Mouse (Mus musculus) urinary bladder, postnatal 10 days (tissue): ENCODE results near the gene Cspg4.
"Not testable (repeated sequence)": the region's sequence is repeated elsewhere in the genome, so short reads cannot be mapped to it uniquely, and the experiment has no call there.

ENCODE experiments used
- DNase-seq: peaks from one replicate; pipeline ENCODE4 v3.0.0; 2022; ENCODE audit warnings: low spot score

Cspg4 gene

DNA sequence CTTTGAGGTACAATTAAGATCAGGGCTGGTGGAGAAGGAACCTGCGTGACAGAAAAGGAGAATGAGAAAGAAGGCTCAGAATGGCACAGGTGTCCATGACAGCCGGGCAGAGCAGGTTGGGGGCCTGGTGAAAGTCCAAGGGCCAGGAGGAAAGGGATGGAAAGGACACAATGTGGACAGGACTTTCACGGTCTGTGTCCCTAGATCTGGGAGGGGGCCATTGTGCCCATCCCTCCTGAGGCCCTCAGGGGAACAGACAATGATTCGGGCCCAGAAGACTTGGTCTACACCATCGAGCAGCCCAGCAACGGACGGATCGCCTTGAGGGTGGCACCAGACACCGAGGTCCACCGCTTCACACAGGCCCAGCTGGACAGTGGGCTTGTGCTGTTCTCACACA lies 27.3 kb downstream of the Cspg4 start:
- DNase-seq, result no peak

DNA sequence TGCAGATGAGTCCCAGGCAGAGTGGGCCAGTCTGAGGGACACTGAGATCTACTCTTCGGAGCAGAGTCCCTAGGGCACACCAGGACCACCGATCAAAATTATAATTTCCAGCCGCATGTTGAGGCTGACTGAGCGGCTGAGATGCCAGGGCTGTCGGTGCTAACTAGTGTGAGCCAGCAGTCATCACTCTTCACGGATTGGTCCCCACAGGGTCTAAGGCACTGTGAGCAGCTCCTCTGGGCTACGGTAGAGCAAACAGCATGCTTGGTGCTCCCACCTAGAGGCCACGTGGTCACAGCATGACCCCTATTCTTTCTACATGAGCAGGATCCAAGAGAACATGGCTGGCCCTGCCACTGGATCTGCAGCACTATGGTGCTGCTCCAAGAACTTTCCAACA lies 28.5 kb downstream of the Cspg4 start:
- no peak for DNase-seq

DNA sequence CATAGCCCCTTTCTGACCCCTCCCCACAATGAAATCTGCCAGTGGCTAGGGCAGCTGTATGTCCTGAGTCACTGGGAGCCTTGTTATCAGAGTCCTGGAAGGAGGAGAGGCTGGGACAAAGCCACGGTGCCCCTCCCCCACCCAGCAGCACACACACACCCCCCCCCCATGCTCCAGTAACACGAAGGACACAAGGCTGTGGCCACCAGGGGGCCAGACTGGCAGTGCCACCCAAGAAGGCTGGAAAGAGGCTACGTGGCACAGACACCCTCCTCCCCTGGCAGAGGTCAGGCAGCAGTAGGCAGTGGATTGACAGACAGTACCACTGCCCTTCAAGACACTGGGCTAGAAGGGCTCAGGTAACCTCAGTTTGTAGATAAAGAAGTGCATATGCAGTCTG lies 29.2 kb downstream of the Cspg4 start:
- DNase-seq, result no peak

DNA sequence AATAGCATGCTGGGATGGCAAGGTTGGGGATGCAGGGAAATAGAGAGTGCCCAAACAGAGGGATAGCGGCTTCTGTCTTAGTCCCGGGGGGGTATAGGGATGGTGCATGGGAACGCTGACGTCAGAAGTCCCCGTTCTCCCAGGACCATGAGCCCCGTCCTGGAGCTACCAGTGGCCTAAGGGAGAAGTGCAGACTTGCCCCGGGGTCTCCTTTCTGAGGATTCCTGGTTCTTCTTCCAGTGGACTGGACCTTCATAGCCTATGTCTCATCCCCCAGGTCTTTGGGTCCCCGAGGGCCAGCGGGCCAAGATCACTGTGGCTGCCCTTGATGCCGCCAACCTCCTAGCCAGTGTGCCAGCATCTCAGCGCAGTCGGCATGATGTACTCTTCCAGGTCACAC lies 31.9 kb downstream of the Cspg4 start:
- DNase-seq, result no peak

DNA sequence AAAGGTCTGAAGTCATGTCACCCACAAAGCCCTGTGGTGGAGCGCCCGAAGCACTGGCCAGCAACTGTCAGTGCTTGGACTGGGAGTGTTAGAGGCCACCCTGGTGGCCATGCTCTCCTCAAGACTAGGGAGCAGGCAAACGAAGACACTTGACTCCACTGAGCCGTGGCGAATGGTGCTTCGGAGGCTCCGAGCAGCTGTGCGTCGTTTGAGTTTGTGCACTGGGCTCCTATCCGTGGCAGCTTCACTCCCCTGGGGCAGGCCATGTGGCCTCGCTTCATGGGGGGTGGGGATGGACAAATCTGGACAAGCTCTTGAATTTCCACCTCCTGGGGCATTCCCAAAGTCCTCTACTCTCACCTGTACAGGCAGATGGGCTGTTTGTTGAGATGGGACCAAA lies 34.6 kb downstream of the Cspg4 start:
- no peak for DNase-seq

DNA sequence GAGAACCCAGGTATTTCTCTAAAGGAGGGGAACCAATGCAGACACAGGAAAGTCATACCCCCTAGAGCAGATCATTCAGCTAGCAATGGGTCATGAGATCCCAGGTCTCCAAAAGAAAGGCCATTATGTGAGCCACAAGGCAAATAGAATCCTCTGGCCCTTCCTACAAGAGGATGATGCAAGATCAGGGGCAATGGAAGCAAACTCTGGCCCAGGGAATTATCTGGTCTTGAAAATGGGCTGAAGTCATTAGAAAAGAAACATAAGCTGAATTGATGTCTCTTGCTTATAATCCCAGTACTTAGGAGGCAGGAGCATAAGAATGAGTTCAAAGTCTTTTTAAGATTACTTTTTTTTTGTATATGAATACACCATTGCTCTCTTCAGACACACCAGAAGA lies 35.2 kb downstream of the Cspg4 start:
- DNase-seq, result no peak

DNA sequence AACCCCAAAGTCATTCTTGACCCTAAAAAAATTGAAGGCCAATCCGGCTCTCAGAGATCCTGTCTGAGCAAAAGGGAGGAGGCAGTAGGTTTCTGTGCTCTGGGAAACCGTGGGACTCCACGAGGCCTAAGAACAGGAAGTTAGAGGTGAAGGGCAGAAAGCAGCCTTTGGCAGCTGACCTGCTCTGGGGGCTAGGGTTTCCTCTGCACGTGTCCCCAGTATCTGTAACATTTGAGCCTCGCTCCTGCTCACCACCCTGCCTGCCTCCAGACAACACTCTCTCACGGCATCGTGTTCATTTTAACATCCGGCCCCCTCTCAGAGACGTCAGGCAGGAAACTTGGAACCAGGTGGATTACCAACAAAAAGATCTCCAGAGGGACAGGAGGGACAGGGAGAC lies 35.7 kb downstream of the Cspg4 start:
- no peak for DNase-seq

DNA sequence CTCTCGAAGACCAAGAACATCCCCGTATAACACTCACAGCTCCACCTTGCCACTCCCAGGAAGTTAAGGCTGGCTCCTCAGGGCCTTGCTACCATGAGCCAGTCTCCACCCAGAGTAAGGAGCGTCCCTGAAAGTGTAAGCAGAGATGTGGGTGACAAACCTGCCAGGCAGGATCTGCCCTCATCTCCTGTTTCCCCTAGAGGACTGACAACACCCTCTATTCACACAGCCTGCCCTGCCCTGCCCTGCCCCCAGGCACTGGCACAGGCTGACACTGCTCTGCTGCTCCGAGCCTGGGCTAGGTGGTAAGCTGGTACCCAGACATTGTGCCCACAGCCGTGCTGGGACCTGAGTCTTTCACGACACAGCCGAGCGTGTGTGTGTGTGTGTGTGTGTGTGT lies 36.4 kb downstream of the Cspg4 start:
- no peak for DNase-seq

DNA sequence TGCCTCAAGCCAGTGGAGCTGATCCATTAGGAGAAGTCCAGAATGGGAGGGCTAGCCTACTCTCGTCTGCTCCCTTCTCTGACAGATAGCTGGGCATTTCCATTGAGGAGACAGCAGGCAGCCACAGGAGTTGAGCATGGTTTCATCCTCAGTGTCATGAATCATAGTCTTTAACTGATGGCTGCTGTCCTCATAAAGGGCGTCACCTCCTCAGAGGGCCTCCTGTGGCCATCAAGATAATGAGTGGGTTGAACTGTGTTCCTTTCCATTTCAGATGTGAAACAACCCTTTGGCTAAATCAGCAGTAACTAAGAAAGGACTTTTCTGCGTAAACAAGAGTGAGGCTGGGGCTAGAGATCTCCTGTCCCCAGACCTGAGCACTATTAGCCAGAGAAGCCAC lies 38.8 kb downstream of the Cspg4 start:
- DNase-seq, result no peak

DNA sequence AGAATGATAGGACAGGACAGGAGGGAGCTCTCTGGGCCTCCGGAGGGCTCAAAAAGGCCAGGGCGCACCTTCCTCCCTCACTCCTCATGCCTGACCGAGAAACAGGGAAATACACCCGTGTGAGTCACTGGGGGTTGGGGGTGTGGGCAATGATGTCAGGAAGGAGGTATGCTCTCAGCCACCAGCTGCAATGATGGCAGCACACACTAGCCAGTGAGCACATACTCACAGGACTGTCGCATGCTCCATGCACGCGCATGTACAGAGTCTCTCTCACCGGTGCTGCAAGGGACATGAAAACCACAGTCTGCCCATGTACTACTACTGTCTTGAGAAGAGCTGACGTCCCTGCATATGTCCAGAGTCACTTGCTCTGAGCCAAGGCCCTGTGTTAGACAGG lies 42.7 kb downstream of the Cspg4 start:
- DNase-seq, result no peak

DNA sequence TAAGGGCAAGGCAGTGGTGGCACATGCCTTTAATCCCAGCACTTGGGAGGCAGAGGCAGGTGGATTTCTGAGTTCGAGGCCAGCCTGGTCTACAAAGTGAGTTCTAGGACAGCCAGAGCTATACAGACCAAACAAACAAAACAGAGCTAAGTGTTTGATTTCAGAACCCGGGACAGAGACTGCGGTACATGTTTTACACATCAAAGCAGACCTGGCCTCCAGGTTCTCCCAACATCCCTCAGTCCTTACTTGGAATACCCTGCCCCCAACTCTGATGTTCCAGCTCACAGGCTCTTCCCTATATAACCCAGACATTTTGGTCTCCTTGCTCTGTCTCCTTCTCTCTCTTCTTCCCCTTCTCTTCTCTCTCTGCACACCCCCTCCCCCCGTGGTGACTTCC lies 45.2 kb downstream of the Cspg4 start:
- not testable (repeated sequence) for DNase-seq

DNA sequence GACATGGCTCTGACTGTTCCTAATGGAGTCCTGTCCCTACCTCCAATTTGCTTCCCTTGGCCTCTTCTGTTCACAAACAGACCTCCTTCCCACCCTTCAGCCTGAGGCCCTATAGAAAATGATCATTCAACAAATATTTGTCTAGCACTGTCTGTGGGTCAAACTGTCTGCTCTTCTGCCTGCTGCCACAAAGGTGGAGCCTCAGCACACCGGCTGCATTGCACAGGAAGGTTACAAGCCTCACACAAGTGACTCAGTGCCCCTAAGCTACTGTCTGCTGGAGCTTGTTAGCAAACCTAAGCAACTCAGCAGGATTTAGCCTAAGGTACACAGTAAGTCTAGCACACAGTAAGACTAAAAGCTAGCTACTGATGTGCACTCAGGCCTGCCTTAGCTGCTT lies 46.2 kb downstream of the Cspg4 start:
- DNase-seq, result no peak

DNA sequence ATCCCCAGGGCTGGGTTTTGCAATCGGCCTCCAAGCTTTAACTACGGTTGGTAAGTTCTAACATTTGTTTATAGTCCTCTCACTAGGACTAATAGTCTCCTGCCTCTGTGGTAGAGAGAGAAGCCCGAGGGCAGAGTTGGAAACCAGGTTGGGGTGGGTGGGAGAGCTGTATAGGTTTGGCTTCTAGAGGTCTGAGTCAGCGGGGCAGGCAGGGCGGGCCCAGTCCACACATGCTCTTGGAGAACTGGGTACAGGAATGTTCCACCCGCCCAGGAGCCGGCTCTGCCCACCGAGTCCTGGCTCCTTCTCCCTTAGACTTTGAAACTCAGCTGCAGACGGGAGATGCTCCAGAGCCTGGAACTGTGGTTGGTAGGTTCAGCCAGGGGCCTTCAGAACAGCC lies 49.2 kb downstream of the Cspg4 start:
- no peak for DNase-seq

DNA sequence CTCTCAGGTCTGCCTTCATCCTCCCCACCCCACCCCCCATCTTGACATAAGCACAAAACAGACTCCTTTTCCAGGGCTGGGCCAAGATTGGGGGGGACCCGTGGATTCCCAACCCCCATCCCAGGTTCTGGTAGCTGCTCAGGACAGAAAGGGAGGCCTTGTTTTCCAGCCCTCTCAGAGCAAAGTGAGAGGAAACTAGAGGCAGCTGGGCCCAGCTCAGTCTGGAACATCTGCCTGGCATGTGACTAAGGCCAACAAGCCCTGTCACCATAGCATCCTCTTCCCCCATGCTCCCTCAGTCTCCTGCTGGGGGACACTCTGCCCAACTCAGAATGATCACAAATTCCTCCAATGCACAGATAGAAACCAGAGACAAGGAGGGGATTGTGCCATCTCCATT lies 50.3 kb downstream of the Cspg4 start:
- no peak for DNase-seq

DNA sequence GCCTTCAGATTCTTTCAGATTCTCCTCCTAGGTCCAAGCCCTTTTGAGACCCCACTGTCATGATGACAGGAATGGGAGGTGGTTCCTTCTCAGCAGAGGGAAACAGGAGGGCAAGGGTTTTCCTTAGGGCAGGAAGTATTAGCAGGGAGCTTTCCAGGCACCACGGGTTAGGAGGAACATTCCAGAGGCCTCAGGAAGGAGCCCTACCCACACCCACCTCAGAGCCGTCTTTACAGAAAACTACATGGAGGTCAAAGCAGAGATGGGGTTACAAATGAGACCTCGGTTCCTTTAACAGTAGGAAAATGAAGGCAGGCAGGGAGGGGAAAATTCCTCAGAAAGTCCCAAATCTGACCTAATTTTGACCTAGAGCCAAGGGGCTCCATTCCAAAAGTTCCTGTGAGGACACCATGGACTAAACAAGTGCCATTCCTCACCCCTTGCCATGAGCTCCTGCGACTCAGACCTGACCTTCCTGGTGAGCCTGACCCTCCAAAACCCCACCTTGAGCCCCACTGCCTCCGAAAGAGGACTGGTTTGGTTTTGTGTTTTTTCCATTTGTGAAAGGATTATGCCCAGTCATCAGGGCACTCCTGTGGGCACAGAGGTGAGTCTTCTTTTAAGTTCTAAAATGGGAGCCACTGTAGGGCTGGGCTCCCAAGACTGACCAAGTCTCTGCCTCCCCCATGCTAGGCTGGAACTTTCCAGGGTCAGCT lies 51.0 kb downstream of the Cspg4 start:
- DNase-seq, result no peak

DNA sequence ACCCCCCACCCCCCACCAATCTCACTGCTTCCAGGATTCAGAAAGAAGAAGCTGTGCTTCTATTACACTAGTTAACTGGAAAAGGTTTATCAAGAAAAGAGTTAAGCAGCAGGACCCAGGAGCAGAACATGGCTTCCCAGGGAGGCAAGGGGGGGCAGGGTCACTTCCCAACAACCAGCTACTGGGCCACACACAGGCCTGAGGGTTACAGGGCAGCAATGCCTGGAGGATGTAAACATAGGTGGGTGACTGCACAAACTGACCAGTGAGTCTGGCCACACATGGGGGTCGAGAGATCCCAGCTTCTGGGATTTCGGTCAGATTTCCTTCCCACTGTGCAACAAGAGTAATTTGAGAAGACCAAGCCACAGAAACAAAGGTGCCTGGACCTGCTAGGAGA lies 52.3 kb downstream of the Cspg4 start:
- no peak for DNase-seq

DNA sequence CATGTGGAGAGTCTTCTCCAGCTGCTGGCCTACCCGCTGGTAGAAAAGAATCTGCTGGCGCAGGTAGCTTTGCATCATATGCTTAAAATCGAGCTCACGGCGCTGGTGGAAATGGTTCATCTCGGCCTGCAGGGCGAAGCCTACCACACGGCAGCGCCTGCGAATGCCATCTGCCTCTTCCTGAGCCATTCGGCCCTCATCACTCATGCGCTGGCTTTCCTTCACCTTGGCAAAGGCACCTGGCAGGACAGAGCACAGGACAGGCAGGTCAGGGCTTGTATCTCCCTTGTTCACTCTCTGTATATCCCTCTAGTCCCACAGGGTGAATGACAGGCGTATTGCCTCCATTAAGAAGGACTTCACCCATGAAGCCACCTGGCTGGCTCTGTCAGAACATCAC lies 53.6 kb downstream of the Cspg4 start:
- DNase-seq, result no peak

DNA sequence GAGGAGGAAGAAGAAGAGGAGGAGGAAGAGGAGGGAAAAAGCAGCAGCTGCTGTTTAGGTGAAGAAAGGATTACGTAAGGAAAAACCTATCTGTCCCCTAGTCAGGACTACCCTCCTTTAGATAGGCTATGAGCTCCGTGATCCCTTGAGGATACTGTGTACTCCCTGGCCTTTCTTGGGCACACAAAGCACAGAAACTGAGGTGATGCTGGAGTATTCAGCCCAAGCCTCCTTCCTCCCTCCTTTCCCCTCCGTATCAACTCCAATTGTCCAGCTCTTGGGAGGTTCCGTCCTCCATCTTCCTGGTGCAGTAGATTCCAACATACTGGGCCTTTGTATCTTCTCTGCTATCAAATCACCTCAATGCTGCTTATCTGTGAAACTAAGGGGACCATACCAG lies 57.9 kb downstream of the Cspg4 start:
- no peak for DNase-seq

DNA sequence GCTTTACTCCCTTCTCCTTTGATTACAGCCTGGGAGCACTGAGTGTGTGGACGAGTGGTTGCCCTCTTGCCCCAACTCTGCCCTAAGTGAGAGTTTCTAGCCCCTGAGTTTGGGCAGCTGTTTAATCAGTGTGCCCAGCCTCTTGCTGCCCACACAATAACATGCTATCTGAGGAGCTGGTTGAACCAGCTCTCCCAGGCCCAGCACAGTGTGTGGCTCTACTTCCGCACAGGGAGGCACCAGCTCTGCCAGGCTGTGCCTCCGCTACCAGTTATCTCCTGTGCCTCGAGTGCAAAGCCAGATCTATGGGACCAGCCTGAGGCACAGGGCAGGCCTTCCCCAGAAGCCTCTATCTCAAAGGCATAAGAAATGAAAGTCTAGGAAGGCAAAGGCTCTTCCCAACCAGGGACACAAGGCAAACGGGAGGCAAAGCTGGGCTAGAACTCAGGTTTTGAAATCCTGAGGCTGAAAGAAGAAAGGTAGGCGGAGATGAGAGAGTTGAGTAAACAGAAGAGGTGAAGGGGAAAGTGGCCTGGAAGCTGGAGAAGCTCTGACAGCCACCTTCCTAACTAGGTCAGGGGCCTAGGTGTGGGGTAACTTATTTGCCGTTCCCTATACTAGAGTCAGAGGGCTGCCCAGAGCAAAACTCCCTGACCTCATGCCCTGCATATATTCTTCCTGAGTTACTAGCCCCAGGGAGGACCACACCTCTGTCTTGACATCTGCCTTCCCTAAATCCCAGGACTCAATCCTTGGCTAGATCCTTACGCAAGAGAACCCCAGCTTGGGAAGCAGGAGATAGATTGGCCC lies 59.2 kb downstream of the Cspg4 start:
- no peak for DNase-seq

DNA sequence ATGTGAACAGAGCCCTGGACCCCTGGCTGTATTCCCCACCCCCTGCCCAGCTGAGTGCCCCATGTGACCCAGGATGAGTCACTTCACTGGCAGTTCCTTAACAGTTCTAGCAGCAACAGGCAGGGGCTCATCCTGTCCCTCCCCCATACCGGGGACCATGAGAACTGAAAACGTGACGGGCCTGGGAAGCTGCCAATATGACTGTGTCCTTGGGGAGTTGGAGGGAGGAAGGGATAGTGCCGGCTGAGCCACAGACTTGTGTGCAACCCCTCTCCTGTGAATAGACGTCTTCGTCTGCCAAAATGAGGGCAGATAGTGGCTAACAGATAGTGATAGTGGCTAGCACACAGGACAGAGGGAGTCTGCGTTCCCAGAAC lies 59.8 kb downstream of the Cspg4 start:
- DNase-seq, result peak; percentile 43

DNA sequence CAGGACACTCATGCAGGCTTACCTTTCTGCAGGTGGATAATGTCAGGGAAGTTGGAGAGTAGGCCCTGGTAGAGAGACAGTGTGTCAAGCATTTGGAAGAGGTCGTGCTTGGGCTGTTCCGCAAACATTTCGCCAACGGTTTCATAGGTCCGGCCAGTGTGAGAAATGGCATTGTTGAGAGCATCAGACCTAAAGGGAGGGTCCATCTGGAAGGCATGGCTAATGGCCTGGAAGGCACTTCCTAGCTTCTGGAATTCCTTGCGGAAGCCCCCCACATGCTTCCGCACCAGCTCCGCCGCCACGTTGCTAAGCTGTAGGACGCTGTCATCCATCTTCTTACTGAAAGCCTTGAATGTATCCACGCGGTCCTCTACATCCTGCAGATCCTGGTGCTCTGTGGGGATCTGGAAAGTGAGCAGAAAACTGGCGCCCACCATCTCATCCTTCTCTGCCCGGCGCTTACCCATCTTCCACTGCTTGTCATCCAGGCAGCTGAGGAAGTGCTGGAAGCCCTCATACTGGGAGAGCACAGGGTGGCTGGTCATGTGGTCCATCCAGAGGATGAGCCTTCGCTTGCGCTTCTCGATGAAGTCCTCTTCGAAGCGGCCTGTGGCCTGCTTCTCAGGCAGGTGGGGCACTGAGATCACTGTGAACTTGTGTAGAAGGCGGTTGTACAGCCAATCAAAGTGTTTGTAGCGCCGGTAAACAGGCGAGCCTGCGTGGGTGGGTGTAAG lies 60.6 kb downstream of the Cspg4 start:
- no peak for DNase-seq

DNA sequence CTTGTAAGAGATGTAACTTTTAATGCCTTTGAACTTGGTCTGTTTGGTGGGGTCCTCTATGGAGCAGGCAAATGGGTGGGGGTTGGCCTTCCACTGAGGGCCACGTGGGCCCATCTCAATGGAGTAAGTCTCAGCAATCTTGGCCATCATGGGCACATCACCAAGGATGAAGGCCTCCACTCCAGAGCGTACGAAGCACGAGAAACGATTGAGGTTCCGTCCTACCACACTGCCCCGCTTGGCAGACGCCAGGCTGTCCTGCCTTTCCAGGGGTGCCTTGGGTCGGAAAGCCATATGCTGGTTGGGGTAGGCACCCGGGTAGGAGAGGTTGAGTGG lies 61.2 kb downstream of the Cspg4 start:
- no peak for DNase-seq

DNA sequence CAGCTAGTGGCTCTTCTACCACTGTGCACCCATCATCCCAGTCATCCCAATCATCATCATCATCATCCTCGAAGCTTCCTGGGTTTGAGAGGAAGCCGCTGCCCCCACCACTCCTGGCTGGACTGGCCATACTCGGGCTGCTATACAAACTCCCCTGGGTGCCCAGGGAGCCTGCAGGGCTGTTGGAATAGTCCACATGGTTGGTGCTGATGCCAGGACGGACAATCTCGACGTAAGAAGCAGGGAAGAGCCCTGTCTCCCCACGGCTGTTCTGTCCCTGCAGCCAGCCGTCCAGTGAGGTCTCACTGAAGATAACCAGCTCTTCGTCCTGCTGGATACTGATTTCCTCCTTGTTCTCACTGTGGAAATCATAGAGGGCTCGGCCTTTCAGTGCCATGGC lies 61.6 kb downstream of the Cspg4 start:
- no peak for DNase-seq
